Mouse (Mus musculus) hindbrain, embryonic 13.5 days (tissue): ENCODE measurements around the gene Fdps. TPM values are rescaled to one million over a fixed set of nuclear protein-coding genes. Genes with fewer than 3 reads are reported as not detected.

Experiments
- ATAC-seq: fragments of 200-750 bp; cut with Nextera tagmentation; 2 replicates; pipeline ENCODE4 v1.8.0; 2017; ENCODE audit warnings: moderate TSS enrichment; ENCODE audit not compliant: low FRiP score
- H3K27ac ChIP-seq: fragments of 300-500 bp; sonication (generic); 2 replicates; pipeline ENCODE4 v1.5.1; 2015; ENCODE audit warnings: inconsistent platforms, mild to moderate bottlenecking, moderate library complexity
- H3K27me3 ChIP-seq: fragments of 300-500 bp; sonication (generic); 2 replicates; pipeline ENCODE4 v1.6.1; 2015; ENCODE audit warnings: mild to moderate bottlenecking, inconsistent platforms
- H3K36me3 ChIP-seq: fragments of 300-500 bp; sonication (generic); 2 replicates; pipeline ENCODE4 v1.6.1; 2015; ENCODE audit warnings: mild to moderate bottlenecking, inconsistent platforms
- H3K4me1 ChIP-seq: fragments of 300-500 bp; sonication (generic); replicated peaks from 2 replicates; pipeline ENCODE4 v1.6.1; 2015; ENCODE audit warnings: inconsistent platforms
- H3K4me2 ChIP-seq: fragments of 300-500 bp; sonication (generic); 2 replicates; pipeline ENCODE4 v1.6.1; 2015; ENCODE audit warnings: inconsistent platforms, mild to moderate bottlenecking, moderate library complexity
- H3K4me3 ChIP-seq: fragments of 300-500 bp; sonication (generic); 2 replicates; pipeline ENCODE4 v1.5.1; 2015; ENCODE audit warnings: mild to moderate bottlenecking, inconsistent platforms
- H3K9ac ChIP-seq: fragments of 300-500 bp; sonication (generic); 2 replicates; pipeline ENCODE4 v1.6.1; 2015; ENCODE audit warnings: mild to moderate bottlenecking, inconsistent platforms
- H3K9me3 ChIP-seq: fragments of 300-500 bp; sonication (generic); 2 replicates; pipeline ENCODE4 v1.6.1; 2016; ENCODE audit warnings: inconsistent platforms
- WGBS: fragments of 180-500 bp; shearing (Covaris S2); methylation state at CpG from one replicate; pipeline ENCODE4 v1.1.7; 2015; 5-methylcytosine and 5-hydroxymethylcytosine counted together
- polyA plus RNA-seq: library from polyadenylated mRNA; unstranded; fragments of >200 nt; fragmentation: Nextera tagmentation; extraction: Ambion mirVana; gene quantifications from 2 replicates; pipeline ENCODE4 v1.2.1, GENCODE M21; 2015

Gene Fdps
- 312 and 322 TPM in 2 replicates for polyA plus RNA-seq

- peak within 1 kb of the TSS; percentile 88 for H3K4me2 ChIP-seq
- H3K4me3 ChIP-seq, result peak within 1 kb of the TSS; percentile 71
- peaks cover 33% of the 10 kb centered on the region for H3K4me1 ChIP-seq
- peak within 1 kb of the TSS; percentile 81 for H3K27ac ChIP-seq
- WGBS, result under 1% methylated on average over 26 of the region's 26 CpGs
- H3K9me3 ChIP-seq, result no peaks in the 10 kb centered on the region
- no peaks in the 10 kb centered on the region for H3K27me3 ChIP-seq
- H3K9ac ChIP-seq, result peak within 1 kb of the TSS; percentile 86
- H3K36me3 ChIP-seq, result peaks cover 28% of the 10 kb centered on the region
- peak; percentile 99 for ATAC-seq
Observed at GRCm38 (mm10) chr3:89101812-89102494, at the start of gene Fdps. Fdps (minus strand) TSS chr3:89101959.

GRCm38 (mm10) chr3:89148567-89148966 lies 46.8 kb upstream of the Fdps start:
- 69% methylated on average over 14 of the region's 14 CpGs for WGBS
- Histone ChIP-seq H3K4me1 (peaks cover 10% of the 10 kb centered on the region; the same call in 1 of the 2 replicates), H3K27ac (no peak overlapping the region), H3K4me3 (no peak overlapping the region), H3K27me3 (peaks cover 40% of the 10 kb centered on the region), H3K4me2 (no peak overlapping the region), H3K36me3 (peaks cover 33% of the 10 kb centered on the region), H3K9ac (no peak overlapping the region), H3K9me3 (no peaks in the 10 kb centered on the region)
- ATAC-seq, result no peak

GRCm38 (mm10) chr3:89147979-89148311 lies 46.2 kb upstream of the Fdps start:
- WGBS, result 18% methylated on average over 15 of the region's 15 CpGs
- H3K36me3 ChIP-seq, result peaks cover 33% of the 10 kb centered on the region
- no peak overlapping the region for H3K4me3 ChIP-seq
- 0 out of 2 replicates have a peak overlapping the region, but pooled peaks have one; percentile 24 for H3K9ac ChIP-seq
- H3K4me1 ChIP-seq, result peaks cover 10% of the 10 kb centered on the region; the same call in 1 of the 2 replicates
- H3K9me3 ChIP-seq, result no peaks in the 10 kb centered on the region
- no peak for ATAC-seq
- peak overlapping the region; percentile 23 for H3K4me2 ChIP-seq
- no peak overlapping the region for H3K27ac ChIP-seq
- peaks cover 40% of the 10 kb centered on the region for H3K27me3 ChIP-seq

GRCm38 (mm10) chr3:89147101-89147978 lies 45.6 kb upstream of the Fdps start:
- Histone ChIP-seq H3K27ac (no peak overlapping the region), H3K36me3 (peaks cover 28% of the 10 kb centered on the region), H3K27me3 (peaks cover 40% of the 10 kb centered on the region), H3K4me2 (peak overlapping the region; percentile 23), H3K9ac (0 out of 2 replicates have a peak overlapping the region, but pooled peaks have one; percentile 24), H3K4me3 (no peak overlapping the region), H3K9me3 (no peaks in the 10 kb centered on the region), H3K4me1 (peaks cover 10% of the 10 kb centered on the region; the same call in 1 of the 2 replicates)
- WGBS, result 18% methylated on average over 26 of the region's 26 CpGs
- peak; percentile 35 for ATAC-seq

- WGBS, result 70% methylated on average over 8 of the region's 8 CpGs
- Histone ChIP-seq H3K27me3 (peaks cover 33% of the 10 kb centered on the region), H3K27ac (no peak overlapping the region), H3K9ac (no peak overlapping the region), H3K4me3 (no peak overlapping the region), H3K36me3 (peaks cover 15% of the 10 kb centered on the region), H3K4me2 (no peak overlapping the region), H3K9me3 (no peaks in the 10 kb centered on the region), H3K4me1 (peaks cover 10% of the 10 kb centered on the region; the same call in 1 of the 2 replicates)
- ATAC-seq, result no peak
Observed at GRCm38 (mm10) chr3:89145566-89145965, 43.8 kb upstream of the Fdps start.

GRCm38 (mm10) chr3:89144821-89145220 lies 43.1 kb upstream of the Fdps start:
- H3K4me3 ChIP-seq, result no peak overlapping the region
- H3K27ac ChIP-seq, result no peak overlapping the region
- H3K9me3 ChIP-seq, result no peaks in the 10 kb centered on the region
- no peak overlapping the region for H3K4me2 ChIP-seq
- H3K9ac ChIP-seq, result no peak overlapping the region
- H3K36me3 ChIP-seq, result peaks cover 7% of the 10 kb centered on the region
- no peak for ATAC-seq
- H3K27me3 ChIP-seq, result peaks cover 25% of the 10 kb centered on the region
- peaks cover 10% of the 10 kb centered on the region; the same call in 1 of the 2 replicates for H3K4me1 ChIP-seq
- WGBS, result 92% methylated on average over 10 of the region's 10 CpGs

- peak overlapping the region; percentile 13; the same call in 1 of the 2 replicates for H3K9ac ChIP-seq
- no peak overlapping the region for H3K4me2 ChIP-seq
- no peaks in the 10 kb centered on the region for H3K36me3 ChIP-seq
- no peak for ATAC-seq
- peaks cover 7% of the 10 kb centered on the region for H3K4me1 ChIP-seq
- H3K27me3 ChIP-seq, result peaks cover 13% of the 10 kb centered on the region; the same call in 1 of the 2 replicates
- H3K9me3 ChIP-seq, result no peaks in the 10 kb centered on the region
- H3K27ac ChIP-seq, result no peak overlapping the region
- 33% methylated on average over 9 of the region's 9 CpGs for WGBS
- no peak overlapping the region for H3K4me3 ChIP-seq
Observed at GRCm38 (mm10) chr3:89136365-89136764, 34.6 kb upstream of the Fdps start.

- H3K27ac ChIP-seq, result no peak within 1 kb of the TSS
- no peaks in the 10 kb centered on the region for H3K9me3 ChIP-seq
- no peak for ATAC-seq
- H3K36me3 ChIP-seq, result no peaks in the 10 kb centered on the region
- 68% methylated on average over 3 of the region's 3 CpGs for WGBS
- peaks cover 7% of the 10 kb centered on the region for H3K4me1 ChIP-seq
- peak within 1 kb of the TSS; percentile 13; the same call in 1 of the 2 replicates for H3K9ac ChIP-seq
- no peak within 1 kb of the TSS for H3K4me3 ChIP-seq
- H3K4me2 ChIP-seq, result no peak within 1 kb of the TSS
- peaks cover 13% of the 10 kb centered on the region; the same call in 1 of the 2 replicates for H3K27me3 ChIP-seq
Observed at GRCm38 (mm10) chr3:89135958-89136357, 34.2 kb upstream of the Fdps start, which contains the start of gene Pklr. Pklr (plus strand) TSS chr3:89136142.

- Histone ChIP-seq H3K9me3 (no peaks in the 10 kb centered on the region), H3K4me1 (peaks cover 7% of the 10 kb centered on the region), H3K36me3 (no peaks in the 10 kb centered on the region), H3K4me2 (no peak overlapping the region), H3K27ac (no peak overlapping the region), H3K27me3 (peaks cover 13% of the 10 kb centered on the region; the same call in 1 of the 2 replicates), H3K4me3 (no peak overlapping the region), H3K9ac (no peak overlapping the region)
- WGBS, result 89% methylated on average over 1 of the region's 1 CpGs
- ATAC-seq, result no peak
Observed at GRCm38 (mm10) chr3:89133752-89134151, 32.0 kb upstream of the Fdps start.

GRCm38 (mm10) chr3:89133063-89133450 lies 31.3 kb upstream of the Fdps start:
- Histone ChIP-seq H3K4me3 (no peak overlapping the region), H3K9ac (no peak overlapping the region), H3K36me3 (no peaks in the 10 kb centered on the region), H3K27me3 (peaks cover 13% of the 10 kb centered on the region; the same call in 1 of the 2 replicates), H3K9me3 (no peaks in the 10 kb centered on the region), H3K27ac (no peak overlapping the region), H3K4me2 (no peak overlapping the region), H3K4me1 (peaks cover 7% of the 10 kb centered on the region)
- 83% methylated on average over 7 of the region's 7 CpGs for WGBS
- ATAC-seq, result no peak

GRCm38 (mm10) chr3:89132285-89133062 lies 30.7 kb upstream of the Fdps start:
- Histone ChIP-seq H3K4me3 (peak overlapping the region; percentile 37), H3K4me1 (peaks cover 7% of the 10 kb centered on the region), H3K9me3 (no peaks in the 10 kb centered on the region), H3K9ac (peak overlapping the region; percentile 72), H3K27ac (no peak overlapping the region), H3K36me3 (no peaks in the 10 kb centered on the region), H3K4me2 (peak overlapping the region; percentile 63), H3K27me3 (peaks cover 13% of the 10 kb centered on the region; the same call in 1 of the 2 replicates)
- ATAC-seq, result peak; percentile 63
- WGBS, result 16% methylated on average over 30 of the region's 30 CpGs
